Mouse (Mus musculus) hindbrain, embryonic 15.5 days (tissue): ENCODE measurements at regions not wholly inside any gene's neighbourhood (a gene's known extent, or its start where the extent isn't known, plus 50 kb on each side); places are given as distances from the start of the nearest gene placed in this dataset.

Experiments
- ATAC-seq: fragments of 200-750 bp; cut with Nextera tagmentation; 2 replicates; pipeline ENCODE4 v1.8.0; 2017; ENCODE audit warnings: low read depth, moderate number of reproducible peaks, moderate TSS enrichment; ENCODE audit not compliant: low FRiP score
- H3K27ac ChIP-seq: fragments of 300-500 bp; sonication (generic); replicated peaks from 2 replicates; pipeline ENCODE4 v1.5.1; 2015; ENCODE audit warnings: mild to moderate bottlenecking, inconsistent platforms
- H3K27me3 ChIP-seq: fragments of 300-500 bp; sonication (generic); 2 replicates; pipeline ENCODE4 v1.6.1; 2015; ENCODE audit warnings: control low read depth, inconsistent platforms
- H3K36me3 ChIP-seq: fragments of 300-500 bp; sonication (generic); 2 replicates; pipeline ENCODE4 v1.6.1; 2015; ENCODE audit warnings: control low read depth, inconsistent platforms
- H3K4me1 ChIP-seq: fragments of 300-500 bp; sonication (generic); replicated peaks from 2 replicates; pipeline ENCODE4 v1.6.1; 2015; ENCODE audit warnings: control low read depth, inconsistent platforms
- H3K4me2 ChIP-seq: fragments of 300-500 bp; sonication (generic); 2 replicates; pipeline ENCODE4 v1.6.1; 2015; ENCODE audit warnings: moderate library complexity, mild to moderate bottlenecking, inconsistent platforms
- H3K4me3 ChIP-seq: fragments of 300-500 bp; sonication (generic); 2 replicates; pipeline ENCODE4 v1.5.1; 2015; ENCODE audit warnings: mild to moderate bottlenecking, inconsistent platforms
- H3K9ac ChIP-seq: fragments of 300-500 bp; sonication (generic); 2 replicates; pipeline ENCODE4 v1.6.1; 2015; ENCODE audit warnings: inconsistent platforms
- H3K9me3 ChIP-seq: fragments of 300-500 bp; sonication (generic); 2 replicates; pipeline ENCODE4 v1.6.1; 2016; ENCODE audit warnings: control low read depth, inconsistent platforms
- WGBS: fragments of 180-500 bp; shearing (Covaris S2); methylation state at CpG from one replicate; pipeline ENCODE4 v1.1.7; 2015; 5-methylcytosine and 5-hydroxymethylcytosine counted together

GRCm38 (mm10) chr10:17512487-17512886 lies 210.5 kb upstream of the Cited2 start:
- Histone ChIP-seq H3K9ac (no peak overlapping the region), H3K27ac (no peak overlapping the region), H3K27me3 (no peaks in the 10 kb centered on the region), H3K4me3 (no peak overlapping the region), H3K4me1 (0 out of 2 replicates have a peak, but pooled peaks cover 2% of the 10 kb centered on the region), H3K36me3 (no peaks in the 10 kb centered on the region), H3K4me2 (no peak overlapping the region), H3K9me3 (no peaks in the 10 kb centered on the region)
- ATAC-seq, result no peak
- 77% methylated on average over 3 of the region's 3 CpGs for WGBS

GRCm38 (mm10) chr10:17513756-17514155 lies 209.3 kb upstream of the Cited2 start:
- 87% methylated on average over 6 of the region's 6 CpGs for WGBS
- no peak overlapping the region for H3K27ac ChIP-seq
- no peaks in the 10 kb centered on the region for H3K9me3 ChIP-seq
- H3K36me3 ChIP-seq, result no peaks in the 10 kb centered on the region
- H3K4me1 ChIP-seq, result 0 out of 2 replicates have a peak, but pooled peaks cover 2% of the 10 kb centered on the region
- no peak overlapping the region for H3K4me3 ChIP-seq
- H3K27me3 ChIP-seq, result no peaks in the 10 kb centered on the region
- H3K9ac ChIP-seq, result no peak overlapping the region
- no peak overlapping the region for H3K4me2 ChIP-seq
- no peak for ATAC-seq

GRCm38 (mm10) chr10:17516068-17516467 lies 206.9 kb upstream of the Cited2 start:
- H3K4me2 ChIP-seq, result no peak overlapping the region
- no peak overlapping the region for H3K4me3 ChIP-seq
- H3K9me3 ChIP-seq, result no peaks in the 10 kb centered on the region
- no peaks in the 10 kb centered on the region for H3K36me3 ChIP-seq
- 0 out of 2 replicates have a peak, but pooled peaks cover 2% of the 10 kb centered on the region for H3K4me1 ChIP-seq
- 96% methylated on average over 2 of the region's 2 CpGs for WGBS
- no peak overlapping the region for H3K9ac ChIP-seq
- no peak overlapping the region for H3K27ac ChIP-seq
- no peaks in the 10 kb centered on the region for H3K27me3 ChIP-seq
- ATAC-seq, result no peak

GRCm38 (mm10) chr10:17518423-17519175 lies 204.4 kb upstream of the Cited2 start:
- no peak for ATAC-seq
- 67% methylated on average over 9 of the region's 9 CpGs for WGBS

GRCm38 (mm10) chr10:17522026-17522541 lies 200.9 kb upstream of the Cited2 start:
- no peak overlapping the region for H3K27ac ChIP-seq
- no peak overlapping the region for H3K4me2 ChIP-seq
- no peak overlapping the region for H3K4me3 ChIP-seq
- H3K9ac ChIP-seq, result no peak overlapping the region
- H3K36me3 ChIP-seq, result no peaks in the 10 kb centered on the region
- H3K9me3 ChIP-seq, result no peaks in the 10 kb centered on the region
- ATAC-seq, result no peak
- H3K27me3 ChIP-seq, result no peaks in the 10 kb centered on the region
- 35% methylated on average over 5 of the region's 5 CpGs for WGBS
- H3K4me1 ChIP-seq, result no peaks in the 10 kb centered on the region

More at GRCm38 (mm10) chr10:17518423-17519175, 204.4 kb upstream of the Cited2 start:
- no peak overlapping the region for H3K27ac ChIP-seq
- H3K4me2 ChIP-seq, result no peak overlapping the region
- no peak overlapping the region for H3K9ac ChIP-seq
- H3K36me3 ChIP-seq, result no peaks in the 10 kb centered on the region
- no peak overlapping the region for H3K4me3 ChIP-seq
- no peaks in the 10 kb centered on the region for H3K4me1 ChIP-seq
- no peaks in the 10 kb centered on the region for H3K9me3 ChIP-seq
- H3K27me3 ChIP-seq, result no peaks in the 10 kb centered on the region

GRCm38 (mm10) chr10:17523558-17524328 lies 199.3 kb upstream of the Cited2 start:
- no peaks in the 10 kb centered on the region for H3K9me3 ChIP-seq
- H3K36me3 ChIP-seq, result no peaks in the 10 kb centered on the region
- H3K4me3 ChIP-seq, result no peak overlapping the region
- H3K4me1 ChIP-seq, result no peaks in the 10 kb centered on the region
- no peak overlapping the region for H3K4me2 ChIP-seq
- ATAC-seq, result no peak
- no peaks in the 10 kb centered on the region for H3K27me3 ChIP-seq
- 71% methylated on average over 6 of the region's 6 CpGs for WGBS
- H3K27ac ChIP-seq, result no peak overlapping the region
- no peak overlapping the region for H3K9ac ChIP-seq

GRCm38 (mm10) chr10:17527151-17527737 lies 195.8 kb upstream of the Cited2 start:
- H3K9me3 ChIP-seq, result no peaks in the 10 kb centered on the region
- H3K9ac ChIP-seq, result no peak overlapping the region
- no peak overlapping the region for H3K4me2 ChIP-seq
- WGBS, result 60% methylated on average over 4 of the region's 4 CpGs
- H3K27ac ChIP-seq, result no peak overlapping the region
- no peak for ATAC-seq
- no peak overlapping the region for H3K4me3 ChIP-seq
- H3K4me1 ChIP-seq, result no peaks in the 10 kb centered on the region
- no peaks in the 10 kb centered on the region for H3K27me3 ChIP-seq
- no peaks in the 10 kb centered on the region for H3K36me3 ChIP-seq

GRCm38 (mm10) chr10:17528116-17528515 lies 194.9 kb upstream of the Cited2 start:
- no peaks in the 10 kb centered on the region for H3K4me1 ChIP-seq
- 81% methylated on average over 2 of the region's 2 CpGs for WGBS
- no peaks in the 10 kb centered on the region for H3K36me3 ChIP-seq
- no peak for ATAC-seq
- no peaks in the 10 kb centered on the region for H3K27me3 ChIP-seq
- no peak overlapping the region for H3K9ac ChIP-seq
- H3K9me3 ChIP-seq, result no peaks in the 10 kb centered on the region
- H3K27ac ChIP-seq, result no peak overlapping the region
- H3K4me3 ChIP-seq, result no peak overlapping the region
- H3K4me2 ChIP-seq, result no peak overlapping the region

GRCm38 (mm10) chr10:17528846-17529245 lies 194.2 kb upstream of the Cited2 start:
- Histone ChIP-seq H3K9me3 (no peaks in the 10 kb centered on the region), H3K4me2 (no peak overlapping the region), H3K27me3 (no peaks in the 10 kb centered on the region), H3K4me1 (no peaks in the 10 kb centered on the region), H3K4me3 (no peak overlapping the region), H3K9ac (no peak overlapping the region), H3K36me3 (no peaks in the 10 kb centered on the region), H3K27ac (no peak overlapping the region)
- WGBS, result 78% methylated on average over 6 of the region's 6 CpGs
- no peak for ATAC-seq

- Histone ChIP-seq H3K9ac (no peak overlapping the region), H3K27ac (no peak overlapping the region)
- 95% methylated on average over 4 of the region's 4 CpGs for WGBS
These were observed 193.0 kb upstream of the Cited2 start for GRCm38 (mm10) chr10:17529851-17530509.

GRCm38 (mm10) chr10:17531021-17531420 lies 192.0 kb upstream of the Cited2 start:
- Histone ChIP-seq H3K9ac (no peak overlapping the region), H3K36me3 (no peaks in the 10 kb centered on the region), H3K27me3 (no peaks in the 10 kb centered on the region), H3K4me2 (no peak overlapping the region), H3K4me1 (no peaks in the 10 kb centered on the region), H3K9me3 (no peaks in the 10 kb centered on the region), H3K4me3 (no peak overlapping the region), H3K27ac (no peak overlapping the region)
- WGBS, result 75% methylated on average over 3 of the region's 3 CpGs
- ATAC-seq, result no peak

More at GRCm38 (mm10) chr10:17529851-17530509, 193.0 kb upstream of the Cited2 start:
- no peak overlapping the region for H3K4me3 ChIP-seq
- no peaks in the 10 kb centered on the region for H3K36me3 ChIP-seq
- no peaks in the 10 kb centered on the region for H3K4me1 ChIP-seq
- no peaks in the 10 kb centered on the region for H3K9me3 ChIP-seq
- ATAC-seq, result no peak
- H3K4me2 ChIP-seq, result no peak overlapping the region
- H3K27me3 ChIP-seq, result no peaks in the 10 kb centered on the region
